Mouse (Mus musculus) embryonic fibroblast, embryonic 13.5 days (primary cell): Measurements from ENCODE around the gene Hyls1.

Experiments
- CTCF ChIP-seq: IDR thresholded peaks from 2 replicates; pipeline ENCODE4 v1.5.1; 2011; ENCODE audit warnings: mild to moderate bottlenecking, control low read depth, low read length, moderate library complexity, borderline replicate concordance; ENCODE audit not compliant: insufficient read depth
- POLR2A ChIP-seq: IDR thresholded peaks from 2 replicates; pipeline ENCODE4 v1.6.1; 2011; ENCODE audit warnings: low read depth, mild to moderate bottlenecking, control low read depth, low read length, moderate library complexity

GRCm38 (mm10) chr9:35544666-35545065 lies 25.5 kb downstream of the Hyls1 start:
- TF ChIP-seq POLR2A (no peak), CTCF (no peak)
